Mouse (Mus musculus) neural tube, embryonic 11.5 days (tissue): ENCODE results near the gene Trim75. TPM values are rescaled to one million over a fixed set of nuclear protein-coding genes. Genes with fewer than 3 reads are reported as not detected.

Experiments used
- ATAC-seq: fragments of 200-750 bp; cut with Nextera tagmentation; 2 replicates; pipeline ENCODE4 v1.8.0; 2017; ENCODE audit warnings: moderate number of reproducible peaks, mild to moderate bottlenecking, moderate TSS enrichment, moderate library complexity; ENCODE audit not compliant: insufficient read depth, low FRiP score, low TSS enrichment
- DNase-seq: peaks from one replicate; pipeline ENCODE4 v3.0.0-alpha.2; 2015; ENCODE audit warnings: low spot score
- H3K27ac ChIP-seq: fragments of 300-500 bp; sonication (generic); 2 replicates; pipeline ENCODE4 v1.5.1; 2014; ENCODE audit warnings: low read depth, mild to moderate bottlenecking, low read length
- H3K27me3 ChIP-seq: fragments of 300-500 bp; sonication (generic); 2 replicates; pipeline ENCODE4 v1.6.1; 2014; ENCODE audit warnings: mild to moderate bottlenecking, low read length, mixed read lengths; ENCODE audit not compliant: control insufficient read depth, insufficient read depth
- H3K36me3 ChIP-seq: fragments of 300-500 bp; sonication (generic); 2 replicates; pipeline ENCODE4 v1.6.1; 2014; ENCODE audit warnings: mild to moderate bottlenecking, low read length, moderate library complexity, mixed read lengths; ENCODE audit not compliant: control insufficient read depth, insufficient read depth
- H3K4me1 ChIP-seq: fragments of 300-500 bp; sonication (generic); 2 replicates; pipeline ENCODE4 v1.6.1; 2014; ENCODE audit warnings: low read length, mixed read lengths; ENCODE audit not compliant: control insufficient read depth, insufficient read depth
- H3K4me2 ChIP-seq: fragments of 300-500 bp; sonication (generic); 2 replicates; pipeline ENCODE4 v1.6.1; 2014; ENCODE audit warnings: low read depth, mild to moderate bottlenecking, moderate library complexity
- H3K4me3 ChIP-seq: fragments of 300-500 bp; sonication (generic); 2 replicates; pipeline ENCODE4 v1.5.1; 2014; ENCODE audit warnings: low read depth, low read length
- H3K9ac ChIP-seq: fragments of 300-500 bp; sonication (generic); 2 replicates; pipeline ENCODE4 v1.6.1; 2014; ENCODE audit warnings: mild to moderate bottlenecking, low read length
- H3K9me3 ChIP-seq: fragments of 300-500 bp; sonication (generic); 2 replicates; pipeline ENCODE4 v1.6.1; 2016; ENCODE audit warnings: low read length; ENCODE audit not compliant: control insufficient read depth
- WGBS: fragments of 180-500 bp; shearing (Covaris S2); extraction: QIAGEN DNeasy Blood & Tissue Kit; methylation state at CpG from one replicate; pipeline ENCODE4 v1.1.7; 2014; 5-methylcytosine and 5-hydroxymethylcytosine counted together
- polyA plus RNA-seq: library from polyadenylated mRNA; unstranded; fragments of >200 nt; fragmentation: Nextera tagmentation; extraction: Ambion mirVana; gene quantifications from 2 replicates; pipeline ENCODE4 v1.2.1, GENCODE M21; 2014

The Trim75 gene
- polyA plus RNA-seq: not detected in 2 replicates

- Histone ChIP-seq H3K4me3 (no peak within 1 kb of the TSS), H3K9ac (no peak within 1 kb of the TSS), H3K27ac (no peak within 1 kb of the TSS), H3K27me3 (no peaks in the 10 kb centered on the region), H3K36me3 (no peaks in the 10 kb centered on the region), H3K4me2 (no peak within 1 kb of the TSS), H3K4me1 (no peaks in the 10 kb centered on the region), H3K9me3 (no peaks in the 10 kb centered on the region)
- ATAC-seq: no peak
- DNase-seq: no peak
- WGBS: 89% methylated on average over 4 of the region's 4 CpGs
Observed at GRCm38 (mm10) chr8:64987731-64988130, at the start of gene Trim75. TSS of gene Trim75 (minus strand) at chr8:64987831.

GRCm38 (mm10) chr8:65037117-65037533, 49.5 kb upstream of the Trim75 start, which contains the start of gene Apela:
TSS of gene Apela (minus strand) at chr8:65037336.
- no peaks in the 10 kb centered on the region for H3K36me3 ChIP-seq
- no peaks in the 10 kb centered on the region for H3K27me3 ChIP-seq
- no peaks in the 10 kb centered on the region for H3K9me3 ChIP-seq
- ATAC-seq (peak; percentile 73), DNase-seq (peak; percentile 64)
- H3K27ac ChIP-seq: no peak within 1 kb of the TSS
- WGBS: under 1% methylated on average over 8 of the region's 8 CpGs
- H3K4me2 ChIP-seq: peak within 1 kb of the TSS; percentile 46
- peak within 1 kb of the TSS; percentile 2; the same call in 1 of the 2 replicates for H3K4me3 ChIP-seq
- peaks cover 6% of the 10 kb centered on the region; the same call in 1 of the 2 replicates for H3K4me1 ChIP-seq
- H3K9ac ChIP-seq: no peak within 1 kb of the TSS

DNA sequence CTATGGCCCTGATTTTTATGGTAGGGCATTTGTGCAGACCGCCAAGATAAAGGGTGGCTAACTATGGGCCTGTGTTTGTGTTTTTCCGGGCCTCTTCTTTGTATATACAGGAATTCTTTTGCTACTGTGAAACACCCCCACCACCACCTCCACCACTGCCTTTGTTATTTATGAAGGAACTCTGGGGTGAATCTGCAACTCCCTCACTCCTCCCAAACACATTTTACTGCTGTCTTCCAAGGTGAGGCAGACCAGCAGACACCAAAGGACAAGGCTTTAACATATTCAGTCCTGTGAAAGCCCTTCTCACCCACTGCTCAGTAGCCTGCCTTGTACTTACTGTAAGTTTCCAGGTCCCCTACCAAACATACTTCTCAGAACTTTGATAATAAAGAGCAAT, 46.5 kb upstream of the Trim75 start:
- Histone ChIP-seq H3K4me3 (no peak overlapping the region), H3K27me3 (no peaks in the 10 kb centered on the region), H3K4me1 (peaks cover 6% of the 10 kb centered on the region; the same call in 1 of the 2 replicates), H3K4me2 (no peak overlapping the region), H3K36me3 (no peaks in the 10 kb centered on the region), H3K9ac (no peak overlapping the region), H3K9me3 (no peaks in the 10 kb centered on the region), H3K27ac (no peak overlapping the region)
- no peak for ATAC-seq
- 23% methylated on average over 2 of the region's 2 CpGs for WGBS
- DNase-seq: no peak

- no peak overlapping the region for H3K4me3 ChIP-seq
- peaks cover 6% of the 10 kb centered on the region; the same call in 1 of the 2 replicates for H3K4me1 ChIP-seq
- no peaks in the 10 kb centered on the region for H3K27me3 ChIP-seq
- no peaks in the 10 kb centered on the region for H3K9me3 ChIP-seq
- no peak overlapping the region for H3K27ac ChIP-seq
- no peak overlapping the region for H3K9ac ChIP-seq
- WGBS: 82% methylated on average over 13 of the region's 13 CpGs
- no peak overlapping the region for H3K4me2 ChIP-seq
- DNase-seq: no peak
- no peak for ATAC-seq
- no peaks in the 10 kb centered on the region for H3K36me3 ChIP-seq
Observed at GRCm38 (mm10) chr8:65033056-65033455, 45.4 kb upstream of the Trim75 start.

DNA sequence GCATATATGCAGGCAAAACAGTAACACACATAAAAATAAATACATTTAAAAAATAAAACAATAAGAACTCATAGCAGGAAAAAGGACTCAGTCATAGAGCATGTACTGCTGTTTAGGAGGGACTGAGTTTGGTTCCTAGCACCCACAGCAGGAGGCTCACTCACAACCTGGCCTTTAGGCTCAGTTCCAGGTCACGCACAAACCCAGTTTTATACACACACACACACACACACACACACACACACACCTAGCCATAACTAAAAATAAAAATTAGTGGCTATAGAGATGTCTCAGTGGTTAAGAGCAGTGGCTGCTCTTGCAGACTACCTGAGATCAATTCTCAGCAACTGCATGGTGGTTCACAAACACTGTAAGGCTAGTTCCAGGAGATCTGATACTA, 44.5 kb upstream of the Trim75 start:
- no peaks in the 10 kb centered on the region for H3K27me3 ChIP-seq
- H3K4me3 ChIP-seq: no peak overlapping the region
- no peak overlapping the region for H3K4me2 ChIP-seq
- peaks cover 6% of the 10 kb centered on the region; the same call in 1 of the 2 replicates for H3K4me1 ChIP-seq
- H3K9me3 ChIP-seq: no peaks in the 10 kb centered on the region
- ATAC-seq: no peak
- no peak overlapping the region for H3K27ac ChIP-seq
- H3K9ac ChIP-seq: no peak overlapping the region
- H3K36me3 ChIP-seq: no peaks in the 10 kb centered on the region
- 79% methylated on average over 1 of the region's 1 CpGs for WGBS
- no peak for DNase-seq

DNA sequence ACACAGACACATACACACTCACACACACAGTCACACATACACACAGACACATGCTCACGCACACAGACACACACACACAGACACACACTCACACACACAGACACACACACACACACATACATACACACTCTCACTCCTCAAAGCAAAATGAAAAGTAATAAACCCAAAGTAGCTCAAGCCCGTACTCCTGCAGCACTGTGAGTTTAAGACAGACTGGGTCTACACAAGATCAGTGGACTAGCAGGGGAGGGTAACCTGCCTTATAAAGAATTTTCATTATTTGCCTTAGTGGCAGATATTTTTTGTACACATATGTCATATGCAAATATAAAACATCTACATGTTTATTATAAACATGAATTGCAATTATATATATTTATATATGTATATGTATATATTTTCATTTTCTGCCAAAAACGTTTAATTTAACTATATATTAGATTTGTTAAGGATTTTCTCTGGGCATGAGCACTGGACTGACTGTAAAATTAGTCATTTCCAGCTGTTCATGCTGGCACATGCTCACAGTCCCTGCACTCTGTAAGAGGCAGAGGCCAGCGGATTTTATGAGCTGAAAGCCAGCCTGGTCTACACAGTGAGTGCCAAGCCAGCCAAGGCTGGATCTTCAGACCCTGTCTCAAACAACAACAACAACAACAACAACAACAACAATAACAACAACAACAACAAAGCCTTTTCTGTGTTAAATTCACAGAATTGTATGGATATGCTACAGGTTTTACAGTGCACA, 43.3 kb upstream of the Trim75 start:
- DNase-seq (no peak), ATAC-seq (no peak)
- Histone ChIP-seq H3K9me3 (no peaks in the 10 kb centered on the region), H3K27ac (no peak overlapping the region), H3K36me3 (no peaks in the 10 kb centered on the region), H3K4me2 (no peak overlapping the region), H3K9ac (no peak overlapping the region), H3K27me3 (no peaks in the 10 kb centered on the region), H3K4me3 (no peak overlapping the region), H3K4me1 (peaks cover 3% of the 10 kb centered on the region; the same call in 1 of the 2 replicates)
- WGBS: 79% methylated on average over 4 of the region's 4 CpGs

DNA sequence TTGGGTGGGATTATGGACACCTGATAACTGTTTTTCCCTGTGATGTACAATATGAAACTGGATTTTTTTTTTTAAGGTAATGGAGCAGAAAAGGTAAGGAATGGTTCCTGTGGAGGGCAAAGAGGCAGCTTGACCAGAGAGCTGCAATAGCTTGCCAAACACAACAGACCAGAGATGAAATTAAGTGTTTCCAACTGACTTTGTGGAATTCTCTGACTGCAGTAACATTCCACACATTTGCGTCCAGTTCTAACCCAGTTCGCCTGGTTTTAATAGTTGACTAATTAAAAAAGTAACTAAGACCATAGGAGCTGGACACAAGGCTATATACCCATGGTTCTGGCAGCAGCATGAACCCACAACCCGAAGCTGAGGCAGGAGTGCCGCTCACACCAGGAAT, 42.1 kb upstream of the Trim75 start:
- WGBS: 84% methylated on average over 4 of the region's 4 CpGs
- no peak overlapping the region for H3K4me3 ChIP-seq
- no peak overlapping the region for H3K4me2 ChIP-seq
- H3K36me3 ChIP-seq: no peaks in the 10 kb centered on the region
- DNase-seq (no peak), ATAC-seq (no peak)
- H3K27me3 ChIP-seq: no peaks in the 10 kb centered on the region
- H3K27ac ChIP-seq: no peak overlapping the region
- H3K9me3 ChIP-seq: no peaks in the 10 kb centered on the region
- H3K4me1 ChIP-seq: no peaks in the 10 kb centered on the region
- no peak overlapping the region for H3K9ac ChIP-seq

DNA sequence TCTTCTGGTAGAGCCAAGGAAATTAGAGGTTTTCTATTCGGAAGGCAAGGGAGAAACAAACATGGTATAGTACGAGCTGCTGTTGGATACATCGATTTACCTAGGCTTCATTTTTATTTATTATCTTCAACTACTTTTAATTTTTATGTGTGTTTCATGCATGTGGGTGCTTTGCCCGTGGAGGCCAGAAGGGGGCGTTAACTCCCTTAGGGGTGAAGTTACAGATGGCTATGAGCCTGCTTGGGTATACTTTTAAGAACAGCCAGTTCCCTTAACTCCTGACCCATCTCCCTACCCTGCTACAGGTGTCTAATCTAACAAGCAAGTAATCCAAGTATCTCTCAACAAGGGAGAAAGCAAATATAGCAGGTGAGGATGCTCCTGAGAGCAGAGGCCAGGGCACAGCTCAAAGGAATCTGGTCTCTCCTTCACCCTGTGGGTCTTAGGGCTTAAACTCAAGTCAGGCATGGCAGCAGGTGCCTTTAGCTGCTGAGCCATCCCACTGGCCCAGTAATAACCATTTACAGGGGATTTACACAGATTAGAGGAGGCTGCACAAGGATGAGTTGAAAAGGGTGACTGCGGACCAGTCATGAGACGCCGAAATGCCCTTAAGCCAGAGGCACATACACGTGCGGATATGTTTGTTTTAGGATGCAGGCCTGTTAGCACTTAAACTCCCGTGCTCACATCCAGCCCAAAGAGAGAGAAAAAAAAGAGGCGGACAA, 41.5 kb upstream of the Trim75 start:
- 88% methylated on average over 12 of the region's 12 CpGs for WGBS
- ATAC-seq (no peak), DNase-seq (no peak)
- Histone ChIP-seq H3K4me2 (no peak overlapping the region), H3K4me3 (no peak overlapping the region), H3K9ac (no peak overlapping the region), H3K27me3 (no peaks in the 10 kb centered on the region), H3K36me3 (no peaks in the 10 kb centered on the region), H3K9me3 (no peaks in the 10 kb centered on the region), H3K27ac (no peak overlapping the region), H3K4me1 (no peaks in the 10 kb centered on the region)
